Mouse (Mus musculus) adipose tissue, adult 10 weeks (tissue): ENCODE results near the gene Soga3. TPM values are rescaled to one million over a fixed set of nuclear protein-coding genes. Genes with fewer than 3 reads are reported as not detected.

Experiments
- polyA plus RNA-seq: library from polyadenylated mRNA; stranded (reverse); fragments of 350-450 nt; fragmentation: Illumina TruSeq; extraction: RNeasy Lipid Tissue Mini Kit (QIAGEN cat#74804); gene quantifications from one replicate; pipeline ENCODE4 v1.2.3, GENCODE M21; 2014; ENCODE audit warnings: low read depth, low replicate concordance

Gene Soga3
- polyA plus RNA-seq = 0.72 TPM

GRCm38 (mm10) chr10:29143566-29144335 lies at the start of gene Soga3:
Gene Soga3 (plus strand): TSS chr10:29143839.

GRCm38 (mm10) chr10:29198642-29199041 lies 55.0 kb downstream of the Soga3 start, which contains the start of gene Gm49353:
Gene Gm49353 (plus strand): TSS chr10:29198954.

GRCm38 (mm10) chr10:29211453-29211852 lies 67.8 kb downstream of the Soga3 start, which contains the start of gene 9330159F19Rik:
Gene 9330159F19Rik (plus strand): TSS chr10:29211606.

Other genes starting within 250 kb of the Soga3 start
- not detected for gene 2310057J18Rik, start 157.5 kb upstream of the Soga3 start, polyA plus RNA-seq
- gene Gm49353, start 55.1 kb downstream of the Soga3 start, polyA plus RNA-seq = not detected
- 10.9 TPM for gene 9330159F19Rik, start 67.8 kb downstream of the Soga3 start, polyA plus RNA-seq
- gene Echdc1, start 169.3 kb downstream of the Soga3 start, polyA plus RNA-seq = 64.4 TPM
- gene Rnf146, start 218.6 kb downstream of the Soga3 start, polyA plus RNA-seq = 44.0 TPM